Mouse (Mus musculus) kidney, adult 18-20 months (tissue): ENCODE results near the gene Ccr4.
"Not testable (repeated sequence)": the region's sequence is repeated elsewhere in the genome, so short reads cannot be mapped to it uniquely, and the experiment has no call there.

Source experiments
- DNase-seq: peaks from one replicate; pipeline ENCODE4 v3.0.0; 2021

The Ccr4 gene

GRCm38 (mm10) chr9:114522041-114522440, 17.3 kb upstream of the Ccr4 start:
- DNase-seq = no peak

GRCm38 (mm10) chr9:114520529-114520928, 15.8 kb upstream of the Ccr4 start:
- not testable (repeated sequence) for DNase-seq

- no peak for DNase-seq
Observed at GRCm38 (mm10) chr9:114518812-114519477, 14.2 kb upstream of the Ccr4 start.

GRCm38 (mm10) chr9:114517924-114518497, 13.3 kb upstream of the Ccr4 start:
- no peak for DNase-seq

- no peak for DNase-seq
Observed at GRCm38 (mm10) chr9:114515364-114515763, 10.6 kb upstream of the Ccr4 start, which contains the start of gene C130032M10Rik. Gene C130032M10Rik (plus strand): TSS chr9:114515697.

- no peak for DNase-seq
Observed at GRCm38 (mm10) chr9:114512831-114513230, 8.1 kb upstream of the Ccr4 start.

- DNase-seq = no peak
Observed at GRCm38 (mm10) chr9:114509785-114510184, 5.1 kb upstream of the Ccr4 start.

GRCm38 (mm10) chr9:114507421-114507820, 2.7 kb upstream of the Ccr4 start:
- DNase-seq = no peak

GRCm38 (mm10) chr9:114506564-114506963, 1.8 kb upstream of the Ccr4 start:
- no peak for DNase-seq

GRCm38 (mm10) chr9:114502711-114503427, 1.8 kb downstream of the Ccr4 start:
- no peak for DNase-seq

GRCm38 (mm10) chr9:114501913-114502312, 2.8 kb downstream of the Ccr4 start:
- no peak for DNase-seq

GRCm38 (mm10) chr9:114501111-114501510, 3.6 kb downstream of the Ccr4 start:
- DNase-seq = no peak

GRCm38 (mm10) chr9:114499783-114500515, 4.8 kb downstream of the Ccr4 start:
- peak; percentile 70 for DNase-seq

GRCm38 (mm10) chr9:114498218-114498617, 6.5 kb downstream of the Ccr4 start:
- DNase-seq = peak; percentile 87

- no peak for DNase-seq
Observed at GRCm38 (mm10) chr9:114496469-114496868, 8.2 kb downstream of the Ccr4 start.

- DNase-seq = no peak
Observed at GRCm38 (mm10) chr9:114487481-114488258, 17.0 kb downstream of the Ccr4 start.

GRCm38 (mm10) chr9:114486808-114487207, 17.9 kb downstream of the Ccr4 start:
- DNase-seq = no peak

GRCm38 (mm10) chr9:114484771-114485170, 19.9 kb downstream of the Ccr4 start:
- DNase-seq = no peak

GRCm38 (mm10) chr9:114480940-114481339, 23.8 kb downstream of the Ccr4 start:
- no peak for DNase-seq

- no peak for DNase-seq
Observed at GRCm38 (mm10) chr9:114477019-114477418, 27.7 kb downstream of the Ccr4 start.

GRCm38 (mm10) chr9:114471892-114472291, 32.8 kb downstream of the Ccr4 start:
- no peak for DNase-seq

GRCm38 (mm10) chr9:114468701-114469100, 36.0 kb downstream of the Ccr4 start:
- DNase-seq = no peak

GRCm38 (mm10) chr9:114468217-114468616, 36.5 kb downstream of the Ccr4 start:
- DNase-seq = no peak
